Mouse (Mus musculus): ENCODE results near the gene Ssc4d.
A peak's percentile ranks its signal among the peaks of the same experiment; 100 is the strongest.

Ssc4d gene

DNA sequence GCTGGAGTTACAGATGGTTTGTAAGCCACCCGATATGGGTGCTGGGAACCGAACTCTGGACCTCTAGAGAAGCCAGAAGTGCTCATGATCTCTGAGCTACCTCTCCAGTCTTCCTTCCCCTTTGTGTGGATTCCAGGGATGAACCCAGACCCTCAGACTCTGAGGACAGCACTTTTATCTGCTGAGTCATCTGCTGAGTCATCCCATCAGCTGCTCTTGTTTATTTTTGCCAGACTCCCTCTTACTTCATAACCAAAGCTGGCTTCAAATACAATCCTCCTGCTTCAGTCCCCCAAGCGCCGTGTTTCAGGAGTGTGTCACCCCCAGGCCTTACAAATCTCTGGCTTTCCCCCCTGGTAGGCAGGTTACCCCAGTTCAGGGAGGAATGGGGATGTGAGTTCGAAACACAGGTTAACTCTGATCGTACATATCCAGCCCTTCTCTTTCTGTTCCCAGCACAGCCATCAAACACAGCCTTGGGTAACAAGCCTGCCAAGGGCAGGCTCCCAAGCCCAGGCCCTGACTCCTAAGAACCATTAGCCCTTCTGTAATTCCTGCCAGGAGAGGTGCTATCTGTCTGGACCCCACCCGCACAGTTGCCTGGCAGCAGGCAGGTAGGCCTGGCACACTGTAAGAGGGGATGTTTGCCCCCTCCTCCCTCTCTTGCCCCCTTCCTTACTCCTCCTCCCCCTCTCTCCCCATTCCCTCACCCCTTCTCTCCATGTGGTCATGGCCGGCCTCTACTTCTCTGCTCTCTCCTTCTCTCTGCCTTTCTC, 1.8 kb upstream of the Ssc4d start:
- DNase-seq (ENCODE audit: low read depth, low spot score): no peak

DNA sequence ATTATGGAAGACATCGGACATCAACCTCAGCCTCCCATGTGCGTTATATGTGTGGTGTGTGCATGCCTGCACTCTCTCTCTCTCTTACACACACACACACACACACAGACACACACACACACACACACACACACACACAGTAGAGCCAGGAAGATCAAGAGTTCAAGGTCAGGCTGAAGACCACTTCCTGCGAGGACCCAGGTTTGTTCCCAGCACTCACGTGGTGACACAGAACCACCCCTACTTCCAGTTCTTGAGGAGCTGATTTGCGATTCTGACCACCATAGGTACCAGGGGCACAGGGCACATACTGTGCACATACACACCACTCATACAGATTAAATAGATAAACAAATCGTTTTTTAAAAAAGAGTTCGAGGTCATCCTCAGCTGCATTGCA, 2.5 kb downstream of the Ssc4d start:
- DNase-seq (ENCODE audit: low read depth, low spot score): peak; percentile 59

DNA sequence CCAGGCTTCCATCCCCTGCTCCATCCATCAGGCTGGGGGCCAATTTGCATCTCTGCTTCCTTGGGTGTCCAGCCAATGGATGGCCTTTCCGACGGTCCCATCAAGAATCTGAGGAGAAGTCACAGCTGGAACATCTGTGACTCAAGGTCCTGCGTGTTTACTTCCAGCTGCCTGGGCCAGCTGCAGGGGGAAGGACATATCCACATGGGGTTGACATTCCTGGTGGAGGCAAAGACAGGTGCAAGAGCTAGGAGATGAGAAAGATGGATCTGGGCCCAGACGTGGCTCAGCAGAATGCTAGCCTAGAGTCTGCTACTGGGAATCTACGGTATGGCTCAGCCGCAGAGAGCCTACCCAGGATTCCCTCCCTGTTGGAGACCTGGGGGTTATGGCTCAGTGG, 4.1 kb downstream of the Ssc4d start:
- DNase-seq (ENCODE audit: low read depth, low spot score): no peak

DNA sequence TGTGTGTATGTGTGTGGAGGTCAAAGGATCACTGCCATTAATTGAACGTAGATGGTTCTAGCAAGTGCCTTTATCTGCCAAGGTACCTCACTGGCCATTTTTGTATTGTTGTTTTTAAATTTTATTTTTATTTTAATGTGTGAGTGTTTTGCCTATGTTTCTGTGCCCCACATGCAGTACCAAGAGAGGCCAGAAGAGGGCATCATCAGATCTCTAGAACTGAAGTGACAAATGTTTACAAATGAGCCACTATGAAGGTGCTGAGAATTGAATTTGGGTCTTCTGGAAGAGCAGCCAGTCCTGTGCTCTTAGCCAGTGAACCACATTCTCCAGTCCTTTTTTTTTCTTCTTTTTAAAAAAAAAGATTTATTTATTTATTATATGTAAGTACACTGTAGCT, 5.5 kb downstream of the Ssc4d start:
- peak; percentile 71 for DNase-seq (ENCODE audit: low read depth, low spot score)

DNA sequence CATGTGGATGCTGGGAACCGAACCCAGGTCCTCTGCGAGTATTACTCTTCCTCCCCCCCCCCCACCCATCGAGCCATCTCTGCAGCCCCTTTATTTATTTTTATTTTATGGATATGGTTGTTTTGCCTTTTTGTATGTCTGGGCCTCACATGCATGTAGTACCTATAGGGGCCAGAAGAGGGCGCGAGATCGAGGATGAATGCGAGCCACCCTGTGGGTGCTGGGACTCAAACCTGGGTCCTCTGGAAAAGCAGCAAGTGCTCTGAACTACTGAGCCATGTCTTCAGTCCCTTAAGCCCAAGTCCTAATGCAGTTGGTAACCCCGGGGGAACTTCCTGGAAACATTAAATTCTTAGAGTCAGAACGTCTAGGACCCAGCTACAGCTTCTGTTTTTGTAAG, 7.5 kb downstream of the Ssc4d start:
- DNase-seq (ENCODE audit: low read depth, low spot score): peak; percentile 71

DNA sequence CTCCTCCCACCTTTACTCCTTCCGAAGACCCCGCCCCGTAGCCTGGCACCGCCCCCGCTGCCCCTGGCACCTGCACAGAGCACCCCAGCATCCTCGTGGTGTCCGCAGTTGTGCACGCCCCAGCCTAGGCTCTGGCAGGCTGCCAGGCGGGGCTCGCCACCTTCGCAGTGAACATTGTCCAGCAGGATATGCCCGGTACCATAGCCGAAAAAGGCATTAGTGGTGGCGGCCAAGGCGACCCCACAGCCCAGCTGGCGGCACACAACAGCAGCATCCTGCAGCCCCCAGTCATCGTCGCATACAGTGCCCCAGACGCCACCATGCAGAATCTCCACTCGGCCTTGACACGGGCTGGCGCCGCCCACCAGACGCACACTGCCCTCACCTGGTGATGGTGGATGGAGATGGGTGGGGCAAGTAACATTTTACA, 8.8 kb downstream of the Ssc4d start:
- DNase-seq (ENCODE audit: low read depth, low spot score): peak; percentile 80

DNA sequence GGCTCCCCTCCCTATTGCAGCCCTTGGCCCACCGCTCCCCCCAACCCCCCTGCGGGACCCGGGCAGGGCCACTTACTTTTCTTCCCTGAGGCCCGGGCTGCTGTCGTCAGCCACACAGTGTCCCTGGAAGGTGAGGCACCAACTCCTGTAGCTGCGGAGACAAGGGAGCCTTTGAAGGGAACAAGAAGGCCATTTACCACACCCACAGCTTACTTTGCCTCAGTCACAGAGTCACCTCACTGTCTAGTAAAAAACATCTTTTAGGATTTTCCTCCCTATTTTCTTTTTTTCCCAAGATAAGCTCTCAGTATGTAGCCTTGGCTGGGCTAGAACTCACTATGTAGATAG, 11.1 kb downstream of the Ssc4d start:
- DNase-seq (ENCODE audit: low read depth, low spot score): no peak

DNA sequence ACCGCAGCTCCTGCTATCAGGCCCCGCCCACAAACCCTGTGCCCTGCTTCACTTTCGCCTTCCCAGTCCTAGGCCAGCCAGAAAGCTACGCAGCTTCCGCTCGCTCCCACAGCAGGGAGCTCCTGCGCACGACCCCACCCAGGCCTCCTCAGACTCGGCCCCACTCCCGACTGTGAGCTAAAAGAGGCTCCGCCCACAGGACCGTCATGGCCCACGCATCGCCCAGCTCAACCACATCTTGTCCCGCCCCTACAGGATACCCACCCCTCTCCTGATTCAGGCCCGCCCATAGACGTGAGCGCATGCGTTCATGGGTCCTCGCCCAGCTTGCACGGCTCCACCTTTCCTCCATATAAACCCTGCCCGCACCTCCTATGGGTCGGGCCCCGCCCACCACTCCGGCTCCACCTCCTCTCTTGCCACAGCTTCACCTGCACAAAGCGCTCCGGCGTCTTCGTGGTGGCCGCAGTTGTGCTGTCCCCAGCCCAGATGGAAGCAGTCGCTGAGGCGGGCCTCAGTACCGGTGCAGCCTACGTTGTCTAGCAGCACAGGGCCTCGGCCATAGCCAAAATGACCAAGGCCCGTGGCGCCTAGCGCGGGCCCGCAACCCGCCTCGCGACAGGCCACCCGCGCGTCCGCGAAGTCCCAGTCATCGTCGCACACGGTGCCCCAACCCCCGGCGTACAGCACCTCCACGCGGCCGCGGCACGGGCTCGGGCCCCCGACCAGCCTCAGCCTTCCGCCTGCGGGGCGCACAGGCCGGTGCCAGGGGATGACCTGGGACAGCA, 11.6 kb downstream of the Ssc4d start:
- DNase-seq (ENCODE audit: low read depth, low spot score): peak; percentile 100

DNA sequence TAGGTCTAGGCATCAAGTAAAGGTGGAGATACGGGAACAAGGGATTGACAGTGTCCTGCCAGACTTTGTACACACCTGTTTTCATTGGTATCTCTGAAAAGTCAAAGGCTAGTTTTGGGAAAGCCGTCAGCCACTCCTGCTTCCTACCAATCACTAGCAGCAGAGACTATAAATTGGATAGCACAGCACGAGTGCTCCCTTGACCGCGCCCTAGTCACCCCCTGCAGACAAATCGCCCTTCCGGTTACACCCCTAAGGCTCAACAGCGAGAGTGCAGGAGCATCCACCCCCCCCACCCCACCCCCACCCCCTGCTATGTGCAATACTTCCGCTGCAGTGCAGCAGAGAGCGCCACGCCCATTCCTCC, 12.2 kb downstream of the Ssc4d start:
- DNase-seq (ENCODE audit: low read depth, low spot score): no peak

DNA sequence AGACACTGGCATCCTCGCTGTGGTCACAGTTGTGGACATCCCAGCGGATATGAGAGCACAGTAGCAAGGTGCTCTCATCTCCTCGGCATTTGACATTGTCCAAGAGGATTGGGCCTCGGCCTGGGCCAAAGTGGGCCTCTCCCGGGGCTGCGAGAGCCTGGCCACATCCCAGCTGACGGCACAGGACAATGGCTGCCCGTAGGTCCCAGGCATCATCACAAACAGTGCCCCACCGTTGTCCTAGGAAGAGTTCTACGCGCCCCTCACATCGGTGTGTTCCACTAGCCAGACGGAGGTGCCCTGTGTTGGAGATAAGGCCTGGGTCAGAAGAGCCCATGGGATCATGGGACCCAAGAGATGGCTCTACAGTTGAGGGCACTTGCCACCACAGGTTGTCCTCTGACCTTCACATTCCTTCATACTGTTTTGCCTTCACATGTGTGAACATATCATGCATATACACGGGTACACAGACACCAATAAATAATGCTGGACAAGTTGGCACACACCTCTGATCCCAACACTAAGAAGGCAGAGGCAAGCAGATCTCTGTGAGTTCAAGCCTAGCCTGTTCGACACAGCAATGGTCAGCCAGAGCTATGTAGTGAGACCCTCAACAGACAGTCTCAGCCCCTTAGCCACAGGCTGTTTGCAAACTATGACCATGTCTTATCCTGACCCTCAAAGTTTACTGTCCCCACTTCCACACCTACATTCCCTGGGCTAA, 13.3 kb downstream of the Ssc4d start:
- no peak for DNase-seq (ENCODE audit: low read depth, low spot score)

DNA sequence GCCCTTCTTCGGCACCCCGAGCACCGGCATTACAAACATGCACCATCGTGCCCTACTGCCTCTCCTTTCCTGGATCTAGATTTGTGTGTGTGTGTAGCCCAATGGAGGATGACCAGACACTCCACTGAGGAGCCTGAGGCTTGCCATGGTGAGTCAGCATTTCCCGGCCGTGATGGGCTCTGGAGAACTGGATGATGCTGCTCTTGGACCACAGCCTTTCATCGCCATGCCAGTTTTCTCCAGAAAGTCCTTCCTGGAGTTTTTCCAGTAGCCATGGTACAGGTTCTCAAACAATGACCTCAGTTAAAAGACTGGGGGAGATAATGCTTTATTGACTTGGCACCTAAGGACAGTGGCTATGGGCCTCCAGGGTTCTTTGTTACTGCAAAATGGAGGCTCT, 14.4 kb downstream of the Ssc4d start:
- no peak for DNase-seq (ENCODE audit: low read depth, low spot score)

DNA sequence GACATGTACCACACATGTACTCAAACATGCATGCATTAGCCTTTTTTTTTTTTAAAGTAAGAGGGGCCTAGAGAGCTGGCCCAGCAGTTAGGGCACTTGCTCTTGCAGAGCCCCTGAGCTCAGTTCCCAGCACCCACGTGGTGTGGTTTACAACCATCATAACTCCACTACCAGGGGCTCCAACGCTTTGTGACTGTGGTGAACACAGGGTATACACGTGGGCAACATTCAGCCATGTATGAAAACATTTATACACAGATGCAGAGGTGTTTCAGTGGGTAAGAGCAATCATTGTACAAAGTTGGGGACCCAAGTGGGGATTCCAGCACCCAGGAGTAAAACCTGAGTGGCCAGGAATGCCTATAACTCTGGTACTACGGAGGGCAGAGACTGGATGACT, 16.0 kb downstream of the Ssc4d start:
- DNase-seq (ENCODE audit: low read depth, low spot score): no peak

DNA sequence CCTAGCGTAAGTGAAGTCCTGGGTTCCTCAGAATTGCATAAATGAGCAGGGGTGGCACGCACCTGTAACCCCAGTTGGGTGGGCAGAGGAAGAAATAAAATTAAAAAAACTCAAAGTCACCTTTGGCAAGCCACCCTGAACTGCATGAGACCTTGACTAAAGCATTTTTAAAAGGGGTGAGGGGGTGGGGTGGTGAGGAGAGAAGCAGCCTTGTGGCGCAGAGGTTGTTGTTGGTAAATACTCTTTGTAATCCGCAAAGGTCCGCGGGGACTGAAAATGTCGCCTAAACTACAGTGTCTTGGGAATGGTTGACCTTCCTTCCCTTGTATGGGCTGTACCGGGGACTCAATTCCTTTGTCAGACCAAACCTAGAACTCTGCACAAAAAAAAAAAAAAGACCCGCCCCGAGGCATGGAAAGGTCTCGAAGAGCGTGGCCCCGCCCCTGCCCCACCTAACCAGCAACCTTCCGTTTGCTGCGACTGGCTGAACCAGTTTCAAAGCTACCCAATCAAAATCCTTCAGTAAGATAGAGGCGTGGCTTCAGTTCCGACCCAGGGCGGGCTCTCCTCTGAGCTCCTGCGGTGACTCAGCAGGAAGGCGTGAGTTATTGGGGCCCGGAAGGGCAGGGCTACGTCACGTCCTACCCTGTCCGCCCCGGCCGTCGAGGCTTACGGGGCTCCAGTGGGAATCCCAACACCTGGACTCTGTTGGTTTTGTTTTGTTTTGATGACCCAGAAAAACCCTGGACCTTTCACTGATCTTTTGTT, 16.9 kb downstream of the Ssc4d start:
- peak; percentile 100 for DNase-seq (ENCODE audit: low read depth, low spot score)

DNA sequence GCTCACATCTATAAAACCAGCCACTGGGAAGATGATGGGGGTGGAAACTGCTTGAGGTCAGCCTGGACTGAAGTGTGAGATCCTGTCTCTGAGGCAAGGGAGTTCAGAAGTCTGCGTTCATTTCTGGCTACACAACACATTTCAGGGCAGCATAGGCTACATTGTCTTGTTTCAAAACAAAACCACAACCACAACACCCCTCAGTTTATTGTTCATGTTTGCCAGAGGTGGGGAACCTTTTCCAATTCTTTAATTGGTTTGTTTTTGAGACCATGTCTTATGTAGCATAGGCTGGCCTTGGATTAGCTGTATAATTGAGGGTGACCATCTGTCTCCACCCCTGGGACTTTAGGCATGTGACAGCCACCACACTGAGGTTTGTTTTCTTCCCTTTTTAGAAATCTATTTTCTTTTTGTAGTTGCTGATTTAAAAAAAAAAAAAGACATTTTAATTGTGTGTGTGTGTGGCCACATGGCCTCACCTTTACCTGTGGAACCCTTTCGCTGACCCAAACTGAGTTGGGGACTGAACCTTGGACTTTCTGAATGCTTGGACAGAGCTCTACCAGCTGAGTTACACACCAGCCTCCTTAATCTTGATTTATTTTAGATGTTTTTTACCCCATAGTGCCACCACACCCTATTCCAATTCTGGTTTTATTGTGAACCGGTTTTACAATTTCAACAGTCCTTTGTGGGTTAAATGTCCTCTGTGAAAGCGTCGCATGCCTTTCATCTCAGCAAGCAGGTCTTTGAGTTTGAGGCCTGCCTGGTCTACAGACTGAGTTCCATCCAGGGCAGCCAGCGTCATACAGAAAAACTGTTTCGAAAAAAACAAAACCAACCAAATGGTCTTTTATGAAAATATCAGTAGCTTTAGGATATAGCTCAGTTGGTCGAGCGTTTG, 17.8 kb downstream of the Ssc4d start:
- no peak for DNase-seq (ENCODE audit: low read depth, low spot score)

DNA sequence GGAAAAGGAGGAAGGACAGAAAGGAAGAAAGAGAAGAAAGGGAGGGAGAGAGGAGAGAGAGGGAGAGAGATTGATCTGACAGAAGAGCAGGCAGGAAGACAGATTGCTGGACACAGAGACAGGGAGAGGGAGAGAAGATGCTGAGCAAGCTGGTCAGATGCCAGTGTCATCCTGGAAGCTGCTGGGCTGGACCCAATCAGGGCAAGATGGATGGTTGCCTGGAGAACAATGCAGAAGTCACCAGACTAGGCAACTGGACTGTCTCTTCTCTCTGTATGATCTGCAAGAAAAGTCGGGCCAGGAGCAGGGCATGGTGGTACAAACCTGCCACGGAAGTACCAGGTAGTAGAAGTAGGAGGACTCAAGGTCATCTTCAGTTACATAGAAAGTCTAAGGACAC, 21.5 kb downstream of the Ssc4d start:
- DNase-seq (ENCODE audit: low read depth, low spot score): no peak

DNA sequence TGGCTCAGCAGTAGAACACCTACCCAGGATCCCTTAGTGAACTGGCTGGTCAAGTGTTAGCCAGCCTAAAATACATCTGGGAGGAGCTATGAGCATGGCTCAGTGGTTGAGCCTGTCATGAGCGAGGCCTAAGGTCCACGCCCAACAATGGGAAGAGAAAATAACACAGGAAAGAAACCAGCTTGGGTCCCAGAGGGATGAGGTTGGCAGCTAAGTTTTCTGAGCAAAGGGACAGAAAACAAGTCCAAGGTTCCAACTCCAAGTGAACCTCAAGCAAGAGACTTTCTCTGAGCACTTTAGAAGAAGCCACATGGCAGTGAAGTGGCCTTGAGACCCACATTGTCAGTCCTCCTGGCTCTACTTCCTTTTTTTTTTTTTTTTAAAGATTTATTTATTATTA, 22.7 kb downstream of the Ssc4d start:
- DNase-seq (ENCODE audit: low read depth, low spot score): no peak

DNA sequence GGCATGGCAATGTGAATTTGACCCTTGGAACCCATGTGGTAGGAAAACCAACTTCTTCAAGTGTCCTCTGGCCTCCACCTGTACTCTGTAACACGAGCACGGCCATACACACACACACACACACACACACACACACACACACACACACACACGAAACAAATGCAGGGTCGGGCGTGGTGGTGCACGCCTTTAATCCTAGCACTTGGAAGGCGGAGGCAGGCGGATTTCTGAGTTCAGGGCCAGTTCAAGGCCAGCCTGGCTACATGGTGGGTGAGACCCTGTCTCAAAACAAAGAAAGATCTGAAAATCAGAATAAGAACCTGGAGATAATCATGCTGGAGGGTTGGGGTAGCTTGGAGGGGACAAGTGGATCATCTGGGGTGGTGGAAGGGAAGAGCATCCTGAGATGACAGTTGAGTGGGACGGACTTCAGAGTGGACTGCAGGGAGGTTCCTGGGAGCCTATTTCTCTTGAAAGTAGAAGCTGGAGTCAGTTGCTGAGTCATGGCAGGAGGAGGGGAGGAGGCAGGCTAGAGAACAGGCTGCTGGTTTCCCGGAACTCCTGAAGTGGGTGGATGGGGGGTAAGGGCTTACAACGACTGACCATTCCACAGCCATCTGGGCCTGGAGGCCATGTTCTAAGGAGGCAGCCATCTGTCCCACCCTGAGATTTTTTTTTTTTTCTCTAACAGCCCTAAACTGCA, 23.5 kb downstream of the Ssc4d start:
- peak; percentile 57 for DNase-seq (ENCODE audit: low read depth, low spot score)

DNA sequence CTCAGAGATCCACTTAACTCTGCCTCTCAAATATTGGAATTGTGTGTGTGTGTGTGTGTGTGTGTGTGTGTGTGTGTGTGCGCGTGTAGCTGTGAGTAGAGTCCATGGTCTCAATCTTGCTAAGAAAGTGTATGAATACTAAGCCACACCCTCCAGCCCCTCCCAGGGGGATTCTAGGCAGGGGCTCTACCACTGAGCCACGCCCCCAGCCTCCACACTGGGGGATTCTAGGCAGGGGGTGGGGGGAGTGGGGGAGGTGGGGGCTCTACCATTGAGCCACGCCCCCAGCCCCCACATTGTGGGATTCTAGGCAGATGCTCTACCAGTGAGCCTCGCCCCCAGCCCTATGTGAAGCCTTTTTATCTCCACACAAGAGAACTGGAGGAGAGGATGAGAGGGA, 27.7 kb downstream of the Ssc4d start:
- peak; percentile 84 for DNase-seq (ENCODE audit: low read depth, low spot score)

DNA sequence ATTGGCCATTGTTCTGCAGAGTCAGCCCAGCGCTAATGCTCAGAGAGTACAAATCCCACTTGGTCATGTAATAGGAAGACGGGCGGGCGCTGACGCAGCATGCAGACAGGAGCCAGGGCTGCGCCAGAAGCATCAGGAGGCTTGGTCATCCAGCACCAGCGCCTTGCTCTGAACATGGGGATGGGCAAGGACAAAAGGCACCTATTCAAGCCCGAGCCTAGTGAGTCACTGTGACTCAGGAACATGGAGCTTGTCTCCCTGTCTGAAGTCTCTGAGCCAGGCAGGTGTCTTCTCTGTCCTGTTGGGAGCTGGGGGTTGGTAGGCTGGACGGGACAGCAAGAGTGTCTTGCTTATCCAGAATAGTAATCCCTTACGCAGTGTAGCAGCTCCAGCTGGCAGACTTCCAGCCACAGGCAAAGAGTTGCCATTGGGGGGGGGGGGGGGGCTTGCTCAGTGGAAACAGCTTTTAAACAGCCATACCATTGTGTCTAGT, 28.4 kb downstream of the Ssc4d start:
- no peak for DNase-seq (ENCODE audit: low read depth, low spot score)

DNA sequence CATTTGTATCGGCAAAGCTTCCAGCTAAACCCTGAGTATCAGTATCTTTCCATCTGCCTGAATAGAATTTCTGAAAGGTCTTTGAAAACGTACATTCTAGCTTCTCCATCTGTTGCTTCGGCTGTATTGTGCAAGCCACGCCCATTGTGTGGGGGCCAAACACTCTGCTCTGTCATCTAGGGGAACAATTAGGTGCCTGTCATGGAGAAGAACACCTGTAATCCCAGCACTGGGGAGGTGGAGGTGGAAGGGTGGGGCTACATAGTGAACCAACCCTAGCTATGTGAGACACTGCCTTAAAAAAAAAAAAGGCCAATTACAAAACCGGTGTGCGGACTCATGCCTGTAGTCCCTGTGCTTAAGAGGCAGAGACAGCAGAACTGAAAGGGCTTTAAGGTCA, 31.6 kb downstream of the Ssc4d start:
- peak; percentile 49 for DNase-seq (ENCODE audit: low read depth, low spot score)

Measured in ES-CJ7 (cell line).